Mouse (Mus musculus) gastrocnemius, postnatal 36 days (tissue): ENCODE data around the gene Rsl24d1. TPM values are rescaled to one million over a fixed set of nuclear protein-coding genes. Genes with fewer than 3 reads are reported as not detected.

Experiments used
- total RNA-seq, 2 experiments: library from RNA; stranded (reverse); gene quantifications; 2 replicates each; pipeline ENCODE4 v1.2.3; 2021

The Rsl24d1 gene
- total RNA-seq, 2 experiments from 2014 or later: 36.9 to 37.8 TPM

Other genes with a start within 250 kb of the Rsl24d1 start
- 10 to 100 TPM in 1 of 2 experiments, 1 to 10 TPM in 1; 6.4 to 10.2 TPM for gene Pygo1, start 187.8 kb upstream of the Rsl24d1 start, total RNA-seq
- gene Dyx1c1, start 154.6 kb upstream of the Rsl24d1 start, total RNA-seq: under 1 TPM; 0.64 to 0.72 TPM
- gene Gm44503, start 154.6 kb upstream of the Rsl24d1 start, total RNA-seq: under 1 TPM in 1 of 2 experiments, not detected in 1; 0.17 TPM
- gene Ccpg1os, start 128.0 kb upstream of the Rsl24d1 start, total RNA-seq: 10 to 100 TPM in 1 of 2 experiments, 1 to 10 TPM in 1; 9.1 to 10.8 TPM
- 10 to 100 TPM; 52.8 to 65.1 TPM for gene Ccpg1, start 128.0 kb upstream of the Rsl24d1 start, total RNA-seq
- gene Pigb, start 73.0 kb upstream of the Rsl24d1 start, total RNA-seq: 1 to 10 TPM; 3.2 to 4.3 TPM
- gene Rab27a, start 68.6 kb upstream of the Rsl24d1 start, total RNA-seq: 1 to 10 TPM; 1.4 to 1.8 TPM
- gene Khdc3, start 11.6 kb upstream of the Rsl24d1 start, total RNA-seq: not detected
- gene Gm20509, start 11.0 kb upstream of the Rsl24d1 start, total RNA-seq: not detected